Mouse (Mus musculus) cerebellum, postnatal 14 days (tissue): ENCODE measurements around the gene Pdcd4.
"Not testable (repeated sequence)": the region's sequence is repeated elsewhere in the genome, so short reads cannot be mapped to it uniquely, and the experiment has no call there.

Experiments
- DNase-seq, 2 experiments: peaks; one replicate each; pipeline ENCODE4 v3.0.0; 2021; ENCODE audit warnings: mixed read lengths in 2 of 2

Pdcd4 gene

GRCm38 (mm10) chr19:53964347-53964746 is 72.3 kb downstream of the Pdcd4 start:
- not testable (repeated sequence) for DNase-seq

- DNase-seq: no peak
Measured at GRCm38 (mm10) chr19:53964910-53965633, 73.0 kb downstream of the Pdcd4 start.

GRCm38 (mm10) chr19:53969226-53969625 is 77.2 kb downstream of the Pdcd4 start:
- DNase-seq: no peak

- DNase-seq: no peak
Measured at GRCm38 (mm10) chr19:53971938-53972337, 79.9 kb downstream of the Pdcd4 start.

- no peak for DNase-seq
Measured at GRCm38 (mm10) chr19:53973656-53974055, 81.6 kb downstream of the Pdcd4 start.
